Mouse (Mus musculus) liver, embryonic 16.5 days (tissue): ENCODE measurements around the gene Rita1. TPM values are rescaled to one million over a fixed set of nuclear protein-coding genes. Genes with fewer than 3 reads are reported as not detected.

Experiments
- ATAC-seq: fragments of 200-750 bp; cut with Nextera tagmentation; 2 replicates; pipeline ENCODE4 v1.8.0; 2017; ENCODE audit warnings: low read depth, mild to moderate bottlenecking, moderate number of reproducible peaks, moderate library complexity
- H3K27ac ChIP-seq: fragments of 300-500 bp; sonication (generic); 2 replicates; pipeline ENCODE4 v1.5.1; 2014; ENCODE audit warnings: mild to moderate bottlenecking, low read length
- H3K27me3 ChIP-seq: fragments of 300-500 bp; sonication (generic); 2 replicates; pipeline ENCODE4 v1.6.1; 2014; ENCODE audit warnings: low read depth, low read length, mixed read lengths; ENCODE audit not compliant: control insufficient read depth, insufficient read depth
- H3K36me3 ChIP-seq: fragments of 300-500 bp; sonication (generic); 2 replicates; pipeline ENCODE4 v1.6.1; 2014; ENCODE audit warnings: mild to moderate bottlenecking; ENCODE audit not compliant: control insufficient read depth, insufficient read depth
- H3K4me1 ChIP-seq: fragments of 300-500 bp; sonication (generic); 2 replicates; pipeline ENCODE4 v1.6.1; 2014; ENCODE audit warnings: low read depth, low read length, mixed read lengths; ENCODE audit not compliant: control insufficient read depth
- H3K4me2 ChIP-seq: fragments of 300-500 bp; sonication (generic); 2 replicates; pipeline ENCODE4 v1.6.1; 2014; ENCODE audit warnings: low read depth, low read length, mixed read lengths
- H3K4me3 ChIP-seq: fragments of 300-500 bp; sonication (generic); 2 replicates; pipeline ENCODE4 v1.5.1; 2014; ENCODE audit warnings: low read depth, mild to moderate bottlenecking, low read length
- H3K9ac ChIP-seq: fragments of 300-500 bp; sonication (generic); 2 replicates; pipeline ENCODE4 v1.6.1; 2014; ENCODE audit warnings: low read depth, low read length
- H3K9me3 ChIP-seq: fragments of 300-500 bp; sonication (generic); replicated peaks from 2 replicates; pipeline ENCODE4 v1.6.1; 2016; ENCODE audit warnings: low read length; ENCODE audit not compliant: control insufficient read depth
- WGBS: fragments of 180-500 bp; shearing (Covaris S2); extraction: QIAGEN DNeasy Blood & Tissue Kit; methylation state at CpG from one replicate; pipeline ENCODE4 v1.1.7; 2014; ENCODE audit not compliant: insufficient replicate concordance; 5-methylcytosine and 5-hydroxymethylcytosine counted together
- polyA plus RNA-seq: library from polyadenylated mRNA; unstranded; fragments of >200 nt; fragmentation: Nextera tagmentation; extraction: Ambion mirVana; gene quantifications from 2 replicates; pipeline ENCODE4 v1.2.1, GENCODE M21; 2015

Gene Rita1
- polyA plus RNA-seq, 1 experiment from 2014 or later = 3.7 TPM

- peak within 1 kb of the TSS; percentile 41 for H3K4me3 ChIP-seq
- H3K4me2 ChIP-seq = peak within 1 kb of the TSS; percentile 58
- peak; percentile 65 for ATAC-seq
- H3K4me1 ChIP-seq = peaks cover 12% of the 10 kb centered on the region
- under 1% methylated on average over 42 of the region's 53 CpGs for WGBS
- H3K27ac ChIP-seq = no peak within 1 kb of the TSS
- H3K36me3 ChIP-seq = no peaks in the 10 kb centered on the region
- no peaks in the 10 kb centered on the region for H3K9me3 ChIP-seq
- H3K27me3 ChIP-seq = peaks cover 35% of the 10 kb centered on the region
- H3K9ac ChIP-seq = peak within 1 kb of the TSS; percentile 10; the same call in 1 of the 2 replicates
Observed at GRCm38 (mm10) chr5:120648569-120649373, 36.4 kb upstream of the Rita1 start, which contains the start of gene Rasal1. Rasal1 (plus strand) TSS chr5:120648812.

- peaks cover 12% of the 10 kb centered on the region for H3K4me1 ChIP-seq
- peak overlapping the region; percentile 58; the same call in 1 of the 2 replicates for H3K4me2 ChIP-seq
- no peak overlapping the region for H3K9ac ChIP-seq
- WGBS = 16% methylated on average over 12 of the region's 12 CpGs
- ATAC-seq = no peak
- no peaks in the 10 kb centered on the region for H3K36me3 ChIP-seq
- no peaks in the 10 kb centered on the region for H3K9me3 ChIP-seq
- H3K27ac ChIP-seq = no peak overlapping the region
- H3K4me3 ChIP-seq = no peak overlapping the region; the same call in 1 of the 2 replicates
- peaks cover 39% of the 10 kb centered on the region for H3K27me3 ChIP-seq
Observed at GRCm38 (mm10) chr5:120647814-120648491, 35.6 kb upstream of the Rita1 start.

GRCm38 (mm10) chr5:120647361-120647760, 35.0 kb upstream of the Rita1 start:
- Histone ChIP-seq H3K4me2 (no peak overlapping the region), H3K36me3 (no peaks in the 10 kb centered on the region), H3K9me3 (no peaks in the 10 kb centered on the region), H3K27me3 (peaks cover 39% of the 10 kb centered on the region), H3K27ac (no peak overlapping the region), H3K4me1 (peaks cover 12% of the 10 kb centered on the region), H3K9ac (no peak overlapping the region), H3K4me3 (no peak overlapping the region)
- 52% methylated on average over 4 of the region's 4 CpGs for WGBS
- ATAC-seq = no peak

GRCm38 (mm10) chr5:120645851-120646250, 33.5 kb upstream of the Rita1 start:
- no peak overlapping the region for H3K9ac ChIP-seq
- 44% methylated on average over 6 of the region's 6 CpGs for WGBS
- H3K4me3 ChIP-seq = no peak overlapping the region
- no peaks in the 10 kb centered on the region for H3K9me3 ChIP-seq
- H3K36me3 ChIP-seq = no peaks in the 10 kb centered on the region
- peaks cover 12% of the 10 kb centered on the region for H3K4me1 ChIP-seq
- peaks cover 39% of the 10 kb centered on the region for H3K27me3 ChIP-seq
- ATAC-seq = no peak
- no peak overlapping the region for H3K4me2 ChIP-seq
- no peak overlapping the region for H3K27ac ChIP-seq

GRCm38 (mm10) chr5:120644227-120644626, 31.8 kb upstream of the Rita1 start:
- no peak overlapping the region for H3K4me2 ChIP-seq
- no peak overlapping the region for H3K27ac ChIP-seq
- peaks cover 26% of the 10 kb centered on the region for H3K27me3 ChIP-seq
- 17% methylated on average over 3 of the region's 3 CpGs for WGBS
- no peak overlapping the region for H3K4me3 ChIP-seq
- no peaks in the 10 kb centered on the region for H3K36me3 ChIP-seq
- H3K9ac ChIP-seq = no peak overlapping the region
- no peaks in the 10 kb centered on the region for H3K9me3 ChIP-seq
- no peak for ATAC-seq
- H3K4me1 ChIP-seq = peaks cover 12% of the 10 kb centered on the region

GRCm38 (mm10) chr5:120643365-120644085, 31.1 kb upstream of the Rita1 start:
- no peak overlapping the region for H3K4me3 ChIP-seq
- H3K9me3 ChIP-seq = no peaks in the 10 kb centered on the region
- peaks cover 5% of the 10 kb centered on the region for H3K4me1 ChIP-seq
- WGBS = 13% methylated on average over 14 of the region's 14 CpGs
- no peak overlapping the region for H3K9ac ChIP-seq
- H3K27ac ChIP-seq = no peak overlapping the region
- no peak for ATAC-seq
- H3K36me3 ChIP-seq = no peaks in the 10 kb centered on the region
- peaks cover 21% of the 10 kb centered on the region for H3K27me3 ChIP-seq
- no peak overlapping the region for H3K4me2 ChIP-seq

GRCm38 (mm10) chr5:120640094-120640493, 27.7 kb upstream of the Rita1 start:
- ATAC-seq = no peak
- 63% methylated on average over 7 of the region's 7 CpGs for WGBS

GRCm38 (mm10) chr5:120635633-120636032, 23.2 kb upstream of the Rita1 start:
- peaks cover 7% of the 10 kb centered on the region for H3K27me3 ChIP-seq
- H3K4me1 ChIP-seq = no peaks in the 10 kb centered on the region
- H3K9me3 ChIP-seq = no peaks in the 10 kb centered on the region
- no peak overlapping the region for H3K4me2 ChIP-seq
- 73% methylated on average over 5 of the region's 5 CpGs for WGBS
- H3K4me3 ChIP-seq = no peak overlapping the region
- no peak overlapping the region for H3K9ac ChIP-seq
- no peak for ATAC-seq
- H3K27ac ChIP-seq = no peak overlapping the region
- H3K36me3 ChIP-seq = no peaks in the 10 kb centered on the region

More at GRCm38 (mm10) chr5:120640094-120640493, 27.7 kb upstream of the Rita1 start:
- Histone ChIP-seq H3K27ac (no peak overlapping the region), H3K4me3 (no peak overlapping the region), H3K9me3 (no peaks in the 10 kb centered on the region), H3K4me1 (no peaks in the 10 kb centered on the region; the same call in 1 of the 2 replicates), H3K27me3 (peaks cover 10% of the 10 kb centered on the region; the same call in 1 of the 2 replicates), H3K9ac (no peak overlapping the region), H3K4me2 (no peak overlapping the region), H3K36me3 (no peaks in the 10 kb centered on the region)
